Mouse (Mus musculus): Measurements from ENCODE around the gene Cdk14. TPM values are rescaled to one million over a fixed set of nuclear protein-coding genes. Genes with fewer than 3 reads are reported as not detected.

Cdk14 gene
- polyA plus RNA-seq, 1 experiment: 2.6 TPM

GRCm38 (mm10) chr5:5039700-5040284, 380.3 kb downstream of the Cdk14 start:
- Histone ChIP-seq H3K27ac (ENCODE audit: insufficient read depth, low read depth, low read length) (no peak overlapping the region), H3K4me3 (ENCODE audit: insufficient read depth, low read depth, low read length) (no peak overlapping the region), H3K27me3 (replicated peaks; ENCODE audit: control insufficient read depth, insufficient read depth, low read length) (no peaks in the 10 kb centered on the region), H3K4me1 (ENCODE audit: control insufficient read depth, insufficient read depth, low read length) (no peaks in the 10 kb centered on the region), H3K36me3 (ENCODE audit: control insufficient read depth, insufficient read depth, low read length) (no peaks in the 10 kb centered on the region)
- TF ChIP-seq POLR2A (IDR thresholded peaks at IDR 0.05; ENCODE audit: low read depth, low read length): no peak
- no peak for TF ChIP-seq CTCF (conservative IDR thresholded peaks at IDR 0.05; ENCODE audit: insufficient read depth, insufficient read length, low read depth, low read length)
- WGBS: 59% methylated on average over 4 of the region's 4 CpGs
- no peak for DNase-seq

- no peaks in the 10 kb centered on the region for H3K27me3 ChIP-seq (replicated peaks; ENCODE audit: control insufficient read depth, insufficient read depth, low read length)
- H3K4me1 ChIP-seq (ENCODE audit: control insufficient read depth, insufficient read depth, low read length): no peaks in the 10 kb centered on the region
- WGBS: 54% methylated on average over 5 of the region's 5 CpGs
- TF ChIP-seq CTCF (conservative IDR thresholded peaks at IDR 0.05; ENCODE audit: insufficient read depth, insufficient read length, low read depth, low read length) (no peak), POLR2A (IDR thresholded peaks at IDR 0.05; ENCODE audit: low read depth, low read length) (no peak)
- H3K4me3 ChIP-seq (ENCODE audit: insufficient read depth, low read depth, low read length): no peak overlapping the region
- no peak for DNase-seq
- no peaks in the 10 kb centered on the region for H3K36me3 ChIP-seq (ENCODE audit: control insufficient read depth, insufficient read depth, low read length)
- H3K27ac ChIP-seq (ENCODE audit: insufficient read depth, low read depth, low read length): no peak overlapping the region
Measured at GRCm38 (mm10) chr5:5033445-5033844, 386.7 kb downstream of the Cdk14 start.

DNA sequence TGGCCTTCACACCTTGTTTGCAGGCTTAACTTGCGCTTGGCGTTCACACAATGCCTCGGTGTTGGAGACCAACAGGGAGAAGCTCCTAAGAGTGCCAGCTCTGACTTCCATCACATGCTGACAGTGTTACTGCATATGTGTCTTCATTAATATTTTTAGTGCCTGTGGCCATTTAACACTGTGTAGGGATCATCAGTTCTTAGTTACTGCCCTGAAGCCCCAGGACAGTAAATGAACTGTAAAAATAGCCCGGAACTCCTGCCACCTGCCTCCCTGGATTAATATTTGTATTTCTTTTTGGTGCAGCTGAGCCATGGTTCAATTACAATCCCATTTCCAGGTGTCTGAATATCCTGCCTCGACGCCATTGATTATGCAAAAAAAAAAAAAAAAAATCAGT, 387.3 kb downstream of the Cdk14 start:
- TF ChIP-seq CTCF (conservative IDR thresholded peaks at IDR 0.05; ENCODE audit: insufficient read depth, insufficient read length, low read depth, low read length) (no peak), POLR2A (IDR thresholded peaks at IDR 0.05; ENCODE audit: low read depth, low read length) (no peak)
- no peak for DNase-seq
- Histone ChIP-seq H3K27ac (ENCODE audit: insufficient read depth, low read depth, low read length) (no peak overlapping the region), H3K36me3 (ENCODE audit: control insufficient read depth, insufficient read depth, low read length) (no peaks in the 10 kb centered on the region), H3K27me3 (replicated peaks; ENCODE audit: control insufficient read depth, insufficient read depth, low read length) (no peaks in the 10 kb centered on the region), H3K4me3 (ENCODE audit: insufficient read depth, low read depth, low read length) (no peak overlapping the region), H3K4me1 (ENCODE audit: control insufficient read depth, insufficient read depth, low read length) (no peaks in the 10 kb centered on the region)
- WGBS: 60% methylated on average over 6 of the region's 6 CpGs

DNA sequence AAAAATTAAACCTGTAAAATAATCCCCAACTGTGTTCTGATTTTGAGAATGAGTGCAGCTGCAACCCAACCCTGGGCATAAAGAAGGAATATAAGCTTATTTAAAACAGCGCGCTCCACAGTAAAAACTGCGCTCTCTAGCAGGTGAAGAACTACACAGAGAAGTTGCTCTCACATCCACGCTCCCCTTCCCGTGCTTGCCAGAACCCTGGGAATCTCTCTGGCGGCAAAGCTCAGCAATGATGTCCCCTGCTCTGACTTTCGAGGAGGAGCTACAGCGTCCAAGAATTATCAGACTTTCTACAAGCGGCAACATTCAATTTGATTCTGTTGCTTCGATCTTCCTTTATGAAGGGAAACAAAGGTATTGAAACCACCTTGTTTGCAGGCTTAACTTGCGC, 387.7 kb downstream of the Cdk14 start:
- Histone ChIP-seq H3K27ac (ENCODE audit: insufficient read depth, low read depth, low read length) (no peak overlapping the region), H3K4me1 (ENCODE audit: control insufficient read depth, insufficient read depth, low read length) (no peaks in the 10 kb centered on the region), H3K27me3 (replicated peaks; ENCODE audit: control insufficient read depth, insufficient read depth, low read length) (no peaks in the 10 kb centered on the region), H3K4me3 (ENCODE audit: insufficient read depth, low read depth, low read length) (no peak overlapping the region), H3K36me3 (ENCODE audit: control insufficient read depth, insufficient read depth, low read length) (no peaks in the 10 kb centered on the region)
- TF ChIP-seq POLR2A (IDR thresholded peaks at IDR 0.05; ENCODE audit: low read depth, low read length): no peak
- no peak for TF ChIP-seq CTCF (conservative IDR thresholded peaks at IDR 0.05; ENCODE audit: insufficient read depth, insufficient read length, low read depth, low read length)
- no peak for DNase-seq
- WGBS: 88% methylated on average over 11 of the region's 11 CpGs

GRCm38 (mm10) chr5:5030431-5030830, 389.7 kb downstream of the Cdk14 start:
- Histone ChIP-seq H3K27me3 (replicated peaks; ENCODE audit: control insufficient read depth, insufficient read depth, low read length) (no peaks in the 10 kb centered on the region), H3K4me1 (ENCODE audit: control insufficient read depth, insufficient read depth, low read length) (no peaks in the 10 kb centered on the region), H3K36me3 (ENCODE audit: control insufficient read depth, insufficient read depth, low read length) (no peaks in the 10 kb centered on the region), H3K27ac (ENCODE audit: insufficient read depth, low read depth, low read length) (no peak overlapping the region), H3K4me3 (ENCODE audit: insufficient read depth, low read depth, low read length) (no peak overlapping the region)
- WGBS: 79% methylated on average over 2 of the region's 2 CpGs
- no peak for DNase-seq
- TF ChIP-seq CTCF (conservative IDR thresholded peaks at IDR 0.05; ENCODE audit: insufficient read depth, insufficient read length, low read depth, low read length): no peak
- TF ChIP-seq POLR2A (IDR thresholded peaks at IDR 0.05; ENCODE audit: low read depth, low read length): no peak

DNA sequence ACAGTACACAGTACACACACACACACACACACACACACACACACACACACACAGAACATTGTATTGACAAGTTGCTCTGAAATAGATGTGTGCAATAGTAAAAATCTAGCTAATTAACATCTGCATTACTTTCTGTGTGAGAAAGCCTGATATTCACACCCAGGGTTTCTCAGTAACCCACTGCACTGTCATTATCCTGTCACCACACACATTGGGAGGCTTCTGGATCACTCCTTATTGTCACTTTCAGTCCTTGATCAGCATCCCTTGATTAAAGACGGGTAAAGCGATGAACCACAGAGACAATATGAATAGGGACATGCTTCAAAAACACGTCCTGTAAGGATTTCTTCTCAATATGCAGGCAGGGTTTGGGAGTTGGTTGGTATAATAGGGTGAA, 401.2 kb downstream of the Cdk14 start:
- DNase-seq: no peak
- Histone ChIP-seq H3K27me3 (replicated peaks; ENCODE audit: control insufficient read depth, insufficient read depth, low read length) (no peaks in the 10 kb centered on the region), H3K36me3 (ENCODE audit: control insufficient read depth, insufficient read depth, low read length) (no peaks in the 10 kb centered on the region), H3K27ac (ENCODE audit: insufficient read depth, low read depth, low read length) (no peak overlapping the region), H3K4me3 (ENCODE audit: insufficient read depth, low read depth, low read length) (no peak overlapping the region), H3K4me1 (ENCODE audit: control insufficient read depth, insufficient read depth, low read length) (no peaks in the 10 kb centered on the region)
- 90% methylated on average over 3 of the region's 3 CpGs for WGBS
- TF ChIP-seq POLR2A (IDR thresholded peaks at IDR 0.05; ENCODE audit: low read depth, low read length) (no peak), CTCF (conservative IDR thresholded peaks at IDR 0.05; ENCODE audit: insufficient read depth, insufficient read length, low read depth, low read length) (no peak)

DNA sequence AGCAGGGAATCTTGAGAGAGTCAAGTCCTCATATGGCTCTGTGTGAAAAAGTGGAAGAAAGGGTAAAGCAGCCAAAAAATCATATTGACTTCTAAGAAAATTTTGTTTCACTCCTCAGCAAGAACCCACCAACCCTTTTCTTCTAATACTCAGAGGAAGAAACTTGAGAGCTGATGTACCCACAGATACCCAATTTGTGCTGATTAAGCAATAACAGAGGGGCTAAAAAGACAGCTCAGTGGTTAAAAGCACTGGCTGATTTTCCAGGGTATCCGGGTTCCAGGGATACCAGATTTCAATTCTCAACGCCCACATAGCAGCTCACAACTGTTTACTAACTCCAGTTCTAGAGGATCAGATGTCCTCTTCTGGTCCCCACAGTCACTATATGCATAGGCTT, 401.9 kb downstream of the Cdk14 start:
- DNase-seq: no peak
- WGBS: 58% methylated on average over 2 of the region's 2 CpGs
- Histone ChIP-seq H3K4me1 (ENCODE audit: control insufficient read depth, insufficient read depth, low read length) (no peaks in the 10 kb centered on the region), H3K4me3 (ENCODE audit: insufficient read depth, low read depth, low read length) (no peak overlapping the region), H3K27ac (ENCODE audit: insufficient read depth, low read depth, low read length) (no peak overlapping the region), H3K27me3 (replicated peaks; ENCODE audit: control insufficient read depth, insufficient read depth, low read length) (no peaks in the 10 kb centered on the region), H3K36me3 (ENCODE audit: control insufficient read depth, insufficient read depth, low read length) (no peaks in the 10 kb centered on the region)
- TF ChIP-seq CTCF (conservative IDR thresholded peaks at IDR 0.05; ENCODE audit: insufficient read depth, insufficient read length, low read depth, low read length) (no peak), POLR2A (IDR thresholded peaks at IDR 0.05; ENCODE audit: low read depth, low read length) (no peak)

Measured in kidney, adult 2 months (tissue).